Mouse (Mus musculus): Measurements from ENCODE around the gene Klhl31. TPM values are rescaled to one million over a fixed set of nuclear protein-coding genes. Genes with fewer than 3 reads are reported as not detected.

The Klhl31 gene
- polyA plus RNA-seq, 1 experiment from 2014 or later = 1.6 TPM

DNA sequence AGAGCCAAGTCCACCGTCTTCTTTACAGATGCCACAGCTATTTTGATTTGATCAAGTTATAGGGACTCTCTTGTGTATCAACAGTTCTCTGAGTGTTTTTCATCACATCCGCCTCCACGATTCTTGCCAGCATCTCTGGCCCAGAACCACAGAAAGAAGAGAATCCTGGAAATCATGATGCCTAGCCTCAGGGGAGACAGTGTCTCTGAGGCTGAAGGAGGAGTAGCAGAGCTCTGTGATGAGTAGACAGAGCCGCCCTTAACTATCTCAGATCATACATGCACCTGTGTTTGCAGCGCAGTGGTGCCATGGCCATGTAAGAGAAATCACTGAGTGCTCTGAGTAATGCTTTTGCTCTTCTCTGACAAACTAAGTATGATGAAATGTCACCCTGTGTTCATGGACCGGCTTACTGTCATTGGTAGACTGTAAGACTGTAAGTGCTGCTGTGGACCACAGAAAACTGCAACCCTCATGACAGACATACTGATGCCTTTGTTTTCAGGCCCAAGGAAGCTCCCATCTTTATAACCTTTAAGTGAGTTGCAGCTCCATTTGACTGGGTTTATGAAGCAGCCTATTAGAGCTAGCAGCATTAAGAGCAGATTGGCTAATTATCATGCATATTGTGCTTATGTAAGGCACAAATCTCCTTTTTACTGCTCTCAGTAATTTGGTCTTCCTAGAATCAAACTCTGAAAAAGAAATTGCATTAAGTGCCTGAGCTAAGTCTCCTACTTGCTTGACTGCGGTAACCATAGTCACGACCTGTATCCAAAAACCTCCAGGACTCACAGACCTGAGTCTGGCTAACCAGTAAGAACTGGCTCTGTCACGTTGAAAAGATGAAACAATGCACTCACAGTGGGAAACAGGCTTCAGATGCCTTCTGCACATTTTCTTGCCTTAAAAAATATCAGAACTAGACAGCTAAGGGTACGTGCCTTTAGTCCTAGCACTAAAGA is 33.7 kb upstream of the Klhl31 start:
- DNase-seq (ENCODE audit: low spot score) (no peak), ATAC-seq (replicated peaks; ENCODE audit: insufficient number of reproducible peaks, low FRiP score, low TSS enrichment, low read depth) (no peak)
- no peak overlapping the region for H3K9ac ChIP-seq (replicated peaks; ENCODE audit: low read length)
- no peaks in the 10 kb centered on the region for H3K4me1 ChIP-seq (ENCODE audit: control insufficient read depth, insufficient read depth, low read length)
- no peak overlapping the region for H3K27ac ChIP-seq (replicated peaks; ENCODE audit: low read depth, low read length)
- H3K4me2 ChIP-seq (ENCODE audit: low read depth, low read length) = no peak overlapping the region
- no peaks in the 10 kb centered on the region for H3K27me3 ChIP-seq (ENCODE audit: control insufficient read depth, insufficient read depth, low read length)
- no peak overlapping the region for H3K4me3 ChIP-seq (ENCODE audit: low read depth, low read length)
- H3K9me3 ChIP-seq (replicated peaks; ENCODE audit: control insufficient read depth, low read length) = no peaks in the 10 kb centered on the region
- 86% methylated on average over 10 of the region's 10 CpGs for WGBS
- H3K36me3 ChIP-seq (replicated peaks; ENCODE audit: control insufficient read depth, insufficient read depth, low read depth, low read length) = no peaks in the 10 kb centered on the region

DNA sequence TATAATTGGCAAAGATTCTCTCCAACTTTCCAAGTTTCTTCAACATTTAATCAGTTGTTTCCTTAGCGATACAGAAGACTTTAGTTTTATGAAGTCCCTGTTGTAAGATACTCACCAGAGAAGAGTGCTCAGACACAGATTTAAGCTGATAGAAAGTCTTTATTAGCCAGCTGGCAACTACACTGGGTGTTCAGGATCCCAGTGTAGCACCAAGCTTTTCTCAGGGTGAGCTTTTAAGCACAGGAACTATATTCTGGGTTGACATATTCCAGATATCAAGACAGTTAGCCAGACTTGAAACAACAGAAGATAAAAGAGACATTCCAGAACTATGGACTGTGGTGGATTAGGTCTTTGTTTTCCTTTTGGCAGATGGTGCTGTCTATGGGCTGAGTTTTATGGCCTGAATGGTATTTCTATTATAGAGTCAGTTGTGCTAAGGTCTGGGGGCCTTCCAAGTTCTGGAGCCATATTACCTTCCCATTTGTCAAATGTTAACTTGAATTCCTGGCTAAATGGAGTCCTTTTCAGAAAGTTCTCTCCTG is 32.3 kb upstream of the Klhl31 start:
- no peak for ATAC-seq (replicated peaks; ENCODE audit: insufficient number of reproducible peaks, low FRiP score, low TSS enrichment, low read depth)
- H3K4me2 ChIP-seq (ENCODE audit: low read depth, low read length) = no peak overlapping the region
- no peaks in the 10 kb centered on the region for H3K36me3 ChIP-seq (replicated peaks; ENCODE audit: control insufficient read depth, insufficient read depth, low read depth, low read length)
- no peaks in the 10 kb centered on the region for H3K9me3 ChIP-seq (replicated peaks; ENCODE audit: control insufficient read depth, low read length)
- no peaks in the 10 kb centered on the region for H3K4me1 ChIP-seq (ENCODE audit: control insufficient read depth, insufficient read depth, low read length)
- no peak for DNase-seq (ENCODE audit: low spot score)
- 91% methylated on average over 1 of the region's 1 CpGs for WGBS
- H3K4me3 ChIP-seq (ENCODE audit: low read depth, low read length) = no peak overlapping the region
- no peak overlapping the region for H3K9ac ChIP-seq (replicated peaks; ENCODE audit: low read length)
- H3K27ac ChIP-seq (replicated peaks; ENCODE audit: low read depth, low read length) = no peak overlapping the region
- H3K27me3 ChIP-seq (ENCODE audit: control insufficient read depth, insufficient read depth, low read length) = no peaks in the 10 kb centered on the region

DNA sequence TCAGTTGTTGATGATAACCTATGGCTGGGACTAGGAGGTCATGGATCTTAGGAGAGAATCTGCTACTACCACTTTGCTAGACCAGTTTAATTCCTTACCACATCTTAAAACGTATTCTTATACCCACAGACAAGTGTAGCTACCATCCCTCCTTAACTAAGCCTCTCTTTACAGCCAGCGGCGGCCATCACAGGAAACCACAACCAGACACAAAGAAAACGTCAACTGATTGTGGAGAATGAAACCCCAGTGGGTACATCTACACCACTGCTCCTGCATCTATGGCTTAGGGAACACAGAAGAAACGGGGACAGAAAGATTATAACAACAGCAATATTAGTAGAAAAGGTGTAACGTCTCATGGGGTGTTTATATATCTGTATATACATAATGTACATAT is 29.0 kb upstream of the Klhl31 start:
- H3K27me3 ChIP-seq (ENCODE audit: control insufficient read depth, insufficient read depth, low read length) = no peaks in the 10 kb centered on the region
- H3K4me3 ChIP-seq (ENCODE audit: low read depth, low read length) = no peak overlapping the region
- no peaks in the 10 kb centered on the region for H3K9me3 ChIP-seq (replicated peaks; ENCODE audit: control insufficient read depth, low read length)
- ATAC-seq (replicated peaks; ENCODE audit: insufficient number of reproducible peaks, low FRiP score, low TSS enrichment, low read depth) (no peak), DNase-seq (ENCODE audit: low spot score) (no peak)
- WGBS = 79% methylated on average over 6 of the region's 6 CpGs
- H3K4me2 ChIP-seq (ENCODE audit: low read depth, low read length) = no peak overlapping the region
- no peaks in the 10 kb centered on the region for H3K36me3 ChIP-seq (replicated peaks; ENCODE audit: control insufficient read depth, insufficient read depth, low read depth, low read length)
- no peak overlapping the region for H3K9ac ChIP-seq (replicated peaks; ENCODE audit: low read length)
- no peak overlapping the region for H3K27ac ChIP-seq (replicated peaks; ENCODE audit: low read depth, low read length)
- H3K4me1 ChIP-seq (ENCODE audit: control insufficient read depth, insufficient read depth, low read length) = no peaks in the 10 kb centered on the region

DNA sequence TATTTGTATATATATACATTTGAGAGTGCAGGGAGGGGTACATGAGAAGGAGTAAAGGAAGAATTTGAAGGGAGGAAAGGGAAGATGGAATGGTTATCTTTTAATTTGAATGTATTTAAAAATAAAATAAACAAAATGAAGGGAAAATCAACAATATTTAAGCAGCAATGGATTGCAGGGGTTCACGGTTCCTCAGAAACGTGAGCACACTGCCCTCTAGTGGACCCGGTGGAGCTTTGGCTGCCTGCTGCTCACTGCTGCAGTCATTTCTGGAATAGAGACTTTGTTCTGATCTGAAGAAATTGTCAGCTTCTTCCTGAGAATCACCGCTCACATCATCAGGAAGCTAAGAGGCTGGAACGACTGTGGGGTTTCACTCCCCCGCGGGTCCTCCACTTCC is 28.5 kb upstream of the Klhl31 start:
- no peaks in the 10 kb centered on the region for H3K27me3 ChIP-seq (ENCODE audit: control insufficient read depth, insufficient read depth, low read length)
- DNase-seq (ENCODE audit: low spot score) (peak; percentile 79), ATAC-seq (replicated peaks; ENCODE audit: insufficient number of reproducible peaks, low FRiP score, low TSS enrichment, low read depth) (no peak)
- no peaks in the 10 kb centered on the region for H3K36me3 ChIP-seq (replicated peaks; ENCODE audit: control insufficient read depth, insufficient read depth, low read depth, low read length)
- H3K4me1 ChIP-seq (ENCODE audit: control insufficient read depth, insufficient read depth, low read length) = no peaks in the 10 kb centered on the region
- H3K27ac ChIP-seq (replicated peaks; ENCODE audit: low read depth, low read length) = no peak overlapping the region
- H3K9ac ChIP-seq (replicated peaks; ENCODE audit: low read length) = no peak overlapping the region
- H3K9me3 ChIP-seq (replicated peaks; ENCODE audit: control insufficient read depth, low read length) = no peaks in the 10 kb centered on the region
- H3K4me3 ChIP-seq (ENCODE audit: low read depth, low read length) = no peak overlapping the region
- no peak overlapping the region for H3K4me2 ChIP-seq (ENCODE audit: low read depth, low read length)
- 34% methylated on average over 5 of the region's 7 CpGs for WGBS

DNA sequence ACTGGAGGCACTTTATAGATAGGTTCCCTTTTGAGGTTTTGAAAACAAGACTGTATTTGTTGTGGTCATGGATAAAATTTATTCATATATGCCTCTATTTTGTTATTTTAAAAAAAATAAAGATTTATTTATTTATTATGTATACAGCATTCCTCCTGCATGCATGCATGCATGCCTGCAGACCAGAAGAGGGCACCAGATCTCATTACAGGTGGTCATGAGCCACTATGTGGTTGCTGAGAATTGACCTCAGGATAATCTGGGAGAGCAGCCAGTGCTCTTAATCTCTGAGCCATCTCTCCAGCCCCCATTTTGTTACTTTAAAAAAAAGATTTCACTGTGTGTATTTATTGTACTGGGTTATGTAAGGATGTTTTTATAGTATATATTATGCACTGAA is 25.5 kb upstream of the Klhl31 start:
- H3K9ac ChIP-seq (replicated peaks; ENCODE audit: low read length) = no peak overlapping the region
- no peaks in the 10 kb centered on the region for H3K27me3 ChIP-seq (ENCODE audit: control insufficient read depth, insufficient read depth, low read length)
- no peak overlapping the region for H3K27ac ChIP-seq (replicated peaks; ENCODE audit: low read depth, low read length)
- DNase-seq (ENCODE audit: low spot score) (no peak), ATAC-seq (replicated peaks; ENCODE audit: insufficient number of reproducible peaks, low FRiP score, low TSS enrichment, low read depth) (no peak)
- no peak overlapping the region for H3K4me2 ChIP-seq (ENCODE audit: low read depth, low read length)
- H3K9me3 ChIP-seq (replicated peaks; ENCODE audit: control insufficient read depth, low read length) = no peaks in the 10 kb centered on the region
- H3K36me3 ChIP-seq (replicated peaks; ENCODE audit: control insufficient read depth, insufficient read depth, low read depth, low read length) = no peaks in the 10 kb centered on the region
- no peak overlapping the region for H3K4me3 ChIP-seq (ENCODE audit: low read depth, low read length)
- H3K4me1 ChIP-seq (ENCODE audit: control insufficient read depth, insufficient read depth, low read length) = no peaks in the 10 kb centered on the region

DNA sequence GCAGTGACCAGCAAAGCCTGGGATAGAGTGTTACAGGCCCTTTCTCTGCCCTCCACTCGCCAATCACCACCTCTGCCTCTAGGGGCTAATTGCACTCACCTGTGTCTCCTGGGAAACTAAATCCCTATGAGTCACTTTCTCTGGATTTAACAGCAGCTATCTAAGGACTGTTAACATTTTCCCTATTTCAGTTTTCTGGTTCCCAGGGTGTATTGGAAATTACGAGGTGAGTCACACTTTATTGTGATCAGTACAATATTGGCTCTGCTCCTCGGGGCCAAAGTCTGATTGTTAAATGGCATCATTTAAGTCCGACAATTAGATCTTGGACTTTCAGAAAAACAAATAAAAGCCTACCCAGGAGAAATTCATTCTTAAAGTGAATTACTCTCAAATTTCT is 24.0 kb upstream of the Klhl31 start:
- Histone ChIP-seq H3K4me3 (ENCODE audit: low read depth, low read length) (no peak overlapping the region), H3K27me3 (ENCODE audit: control insufficient read depth, insufficient read depth, low read length) (no peaks in the 10 kb centered on the region), H3K9me3 (replicated peaks; ENCODE audit: control insufficient read depth, low read length) (no peaks in the 10 kb centered on the region), H3K4me2 (ENCODE audit: low read depth, low read length) (no peak overlapping the region), H3K36me3 (replicated peaks; ENCODE audit: control insufficient read depth, insufficient read depth, low read depth, low read length) (no peaks in the 10 kb centered on the region), H3K27ac (replicated peaks; ENCODE audit: low read depth, low read length) (no peak overlapping the region), H3K9ac (replicated peaks; ENCODE audit: low read length) (no peak overlapping the region), H3K4me1 (ENCODE audit: control insufficient read depth, insufficient read depth, low read length) (no peaks in the 10 kb centered on the region)
- no peak for DNase-seq (ENCODE audit: low spot score)
- WGBS = 79% methylated on average over 4 of the region's 4 CpGs
- no peak for ATAC-seq (replicated peaks; ENCODE audit: insufficient number of reproducible peaks, low FRiP score, low TSS enrichment, low read depth)

DNA sequence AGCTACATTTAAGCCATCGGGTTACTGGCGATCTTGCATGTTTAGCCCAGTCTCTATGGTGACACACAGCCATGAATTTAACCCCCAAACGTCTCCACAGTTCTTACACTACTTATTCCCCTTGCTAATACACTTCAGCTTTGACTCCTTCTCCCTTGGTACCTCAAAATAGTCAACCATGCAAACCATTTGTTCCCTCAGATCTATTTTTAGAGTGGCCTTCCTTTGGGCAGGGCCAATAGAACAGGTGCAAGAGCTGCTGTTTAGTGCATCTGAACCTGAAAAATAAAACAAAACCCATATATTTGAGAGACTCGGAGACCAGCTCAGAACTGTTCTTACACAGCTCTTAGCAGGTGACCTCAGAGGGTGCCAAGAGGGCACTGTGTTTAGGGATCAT is 20.4 kb upstream of the Klhl31 start:
- Histone ChIP-seq H3K4me2 (ENCODE audit: low read depth, low read length) (no peak overlapping the region), H3K27me3 (ENCODE audit: control insufficient read depth, insufficient read depth, low read length) (no peaks in the 10 kb centered on the region), H3K9ac (replicated peaks; ENCODE audit: low read length) (no peak overlapping the region), H3K27ac (replicated peaks; ENCODE audit: low read depth, low read length) (no peak overlapping the region), H3K36me3 (replicated peaks; ENCODE audit: control insufficient read depth, insufficient read depth, low read depth, low read length) (no peaks in the 10 kb centered on the region), H3K9me3 (replicated peaks; ENCODE audit: control insufficient read depth, low read length) (no peaks in the 10 kb centered on the region), H3K4me1 (ENCODE audit: control insufficient read depth, insufficient read depth, low read length) (no peaks in the 10 kb centered on the region), H3K4me3 (ENCODE audit: low read depth, low read length) (no peak overlapping the region)
- ATAC-seq (replicated peaks; ENCODE audit: insufficient number of reproducible peaks, low FRiP score, low TSS enrichment, low read depth) (no peak), DNase-seq (ENCODE audit: low spot score) (no peak)
- WGBS = 70% methylated on average over 4 of the region's 4 CpGs

DNA sequence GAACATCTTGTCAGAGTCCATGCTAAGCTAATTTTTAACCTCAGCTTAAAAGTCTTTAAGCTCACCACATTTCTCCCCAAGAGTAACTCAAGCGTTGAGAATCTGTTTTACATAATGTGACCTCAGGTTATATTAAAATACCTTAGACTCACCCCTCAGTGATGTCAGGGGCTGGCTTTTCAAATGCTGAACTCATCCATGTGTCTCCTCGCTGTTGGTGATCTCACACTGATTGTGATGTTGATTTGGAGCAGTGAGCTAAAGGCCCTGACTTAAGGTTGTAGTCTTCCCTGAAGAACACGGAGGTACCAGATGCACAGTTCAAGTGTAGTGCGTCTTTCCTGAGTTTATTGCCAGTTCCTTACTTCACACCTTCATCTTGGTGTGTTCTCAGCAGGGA is 19.5 kb upstream of the Klhl31 start:
- H3K27ac ChIP-seq (replicated peaks; ENCODE audit: low read depth, low read length) = no peak overlapping the region
- 50% methylated on average over 4 of the region's 4 CpGs for WGBS
- no peak overlapping the region for H3K4me3 ChIP-seq (ENCODE audit: low read depth, low read length)
- no peak overlapping the region for H3K4me2 ChIP-seq (ENCODE audit: low read depth, low read length)
- DNase-seq (ENCODE audit: low spot score) = no peak
- no peaks in the 10 kb centered on the region for H3K36me3 ChIP-seq (replicated peaks; ENCODE audit: control insufficient read depth, insufficient read depth, low read depth, low read length)
- ATAC-seq (replicated peaks; ENCODE audit: insufficient number of reproducible peaks, low FRiP score, low TSS enrichment, low read depth) = no peak
- no peak overlapping the region for H3K9ac ChIP-seq (replicated peaks; ENCODE audit: low read length)
- H3K9me3 ChIP-seq (replicated peaks; ENCODE audit: control insufficient read depth, low read length) = no peaks in the 10 kb centered on the region
- no peaks in the 10 kb centered on the region for H3K4me1 ChIP-seq (ENCODE audit: control insufficient read depth, insufficient read depth, low read length)
- no peaks in the 10 kb centered on the region for H3K27me3 ChIP-seq (ENCODE audit: control insufficient read depth, insufficient read depth, low read length)

Measured in embryonic facial prominence, embryonic 11.5 days (tissue).